10 mouse cellular contexts compared by ENCODE assay signal in genomic region chr4:132077445-132077844, GRCm38 (mm10). TPM values are rescaled to one million over a fixed set of nuclear protein-coding genes. Genes with fewer than 3 reads are reported as not detected.
DNase-seq lines count a peak whose midpoint lies in the region; ATAC-seq and TF ChIP-seq lines count a peak whose summit lies in the region.
"Had no signal": no experiment of that assay in that cellular context is flagged by ENCODE, and none has a peak within 500 bp of the region (broad histone marks: within the 10 kb centered on the region; RNA-seq: fewer than 3 reads in every experiment).

No protein-coding gene starts in this region.

- peaks cover 21% of the 10 kb centered on the region for H3K79me2 ChIP-seq in macrophage (ENCODE audit: inconsistent target)

- no peak for DNase-seq in gastrocnemius, adult 2 months
- DNase-seq in gastrocnemius, adult 8-10 months (ENCODE audit: low spot score in 2 of 2): no peak
- peak; percentile 82 for DNase-seq in G1E (ENCODE audit: low spot score)
- DNase-seq in left cerebral cortex, postnatal 4 days: no peak

- intact Hi-C loops in gastrocnemius, adult 2 months (cut with DNase I): loop anchor here (5.0 kb wide), 2 partner anchors 40 to 160 kb away; no protein-coding TSS in a partner anchor
- intact Hi-C loops in left cerebral cortex, postnatal 4 days (cut with DNase I): loop anchor here (5.0 kb wide), 2 partner anchors 175 to 215 kb away; no protein-coding TSS in a partner anchor

- H3K4me3 ChIP-seq in gastrocnemius, adult 2 months: no peak overlapping the region
- peak overlapping the region; percentile 66; the same call in 1 of the 2 replicates for H3K4me3 ChIP-seq in G1E (ENCODE audit: low read depth, low read length)
- H3K4me3 ChIP-seq in heart, embryonic 14.5 days (ENCODE audit: control insufficient read depth in 1 of 2, insufficient read depth in 1 of 2, low read depth in 1 of 2, low read length in 2 of 2): no peak overlapping the region
- H3K4me3 ChIP-seq in macrophage (ENCODE audit: inconsistent target): no peak overlapping the region
- H3K4me3 ChIP-seq in midbrain, embryonic 15.5 days: no peak overlapping the region
- no peak overlapping the region for H3K4me3 ChIP-seq in neural tube, embryonic 15.5 days (replicated peaks)

- H3K36me3 ChIP-seq in G1E (replicated peaks) (peaks cover 12% of the 10 kb centered on the region), macrophage (ENCODE audit: inconsistent target) (no peaks in the 10 kb centered on the region)
- H3K36me3 ChIP-seq in heart, embryonic 14.5 days (ENCODE audit: control insufficient read depth, insufficient read depth, low read length): no peaks in the 10 kb centered on the region
- no peaks in the 10 kb centered on the region for H3K36me3 ChIP-seq in midbrain, embryonic 15.5 days (replicated peaks)
- H3K36me3 ChIP-seq in neural tube, embryonic 15.5 days: no peaks in the 10 kb centered on the region

- 0 out of 2 replicates have a peak overlapping the region, but pooled peaks have one; percentile 51 for H3K9ac ChIP-seq in heart, embryonic 14.5 days (ENCODE audit: low read length)
- H3K9ac ChIP-seq in midbrain, embryonic 15.5 days: no peak overlapping the region
- H3K9ac ChIP-seq in neural tube, embryonic 15.5 days (replicated peaks): no peak overlapping the region

- H3K9me3 ChIP-seq in G1E (replicated peaks): no peaks in the 10 kb centered on the region
- no peaks in the 10 kb centered on the region for H3K9me3 ChIP-seq in heart, embryonic 14.5 days (ENCODE audit: control insufficient read depth, low read length)
- H3K9me3 ChIP-seq in midbrain, embryonic 15.5 days: no peaks in the 10 kb centered on the region
- no peaks in the 10 kb centered on the region for H3K9me3 ChIP-seq in neural tube, embryonic 15.5 days (replicated peaks)

- no peak for TF ChIP-seq CTCF in gastrocnemius, adult 2 months (IDR thresholded peaks at IDR 0.05)
- no peak for TF ChIP-seq CTCF in G1E (IDR thresholded peaks at IDR 0.05; ENCODE audit: low read depth, low read length)

- 17% methylated on average over 7 of the region's 7 CpGs for WGBS in heart, embryonic 14.5 days
- WGBS in macrophage (ENCODE audit: missing documents): 42% methylated on average over 5 of the region's 7 CpGs
- WGBS in midbrain, embryonic 15.5 days: 65% methylated on average over 7 of the region's 7 CpGs
- WGBS in neural tube, embryonic 15.5 days: 76% methylated on average over 7 of the region's 7 CpGs

- peak overlapping the region; percentile 90 for H3K4me2 ChIP-seq in heart, embryonic 14.5 days (ENCODE audit: low read length)
- H3K4me2 ChIP-seq in midbrain, embryonic 15.5 days: no peak overlapping the region
- H3K4me2 ChIP-seq in neural tube, embryonic 15.5 days: no peak overlapping the region

- H3K27me3 ChIP-seq in G1E (ENCODE audit: insufficient read depth, low read length): no peaks in the 10 kb centered on the region
- no peaks in the 10 kb centered on the region for H3K27me3 ChIP-seq in heart, embryonic 14.5 days (ENCODE audit: control insufficient read depth, insufficient read depth, low read length)
- peaks cover 19% of the 10 kb centered on the region for H3K27me3 ChIP-seq in midbrain, embryonic 15.5 days (replicated peaks)
- H3K27me3 ChIP-seq in neural tube, embryonic 15.5 days (replicated peaks): 0 out of 2 replicates have a peak, but pooled peaks cover 3% of the 10 kb centered on the region

- ATAC-seq in G1E (ENCODE audit: extremely low read depth, insufficient number of reproducible peaks, low FRiP score, poor library complexity, severe bottlenecking): peak; percentile 54
- no peak for ATAC-seq in heart, embryonic 14.5 days (ENCODE audit: insufficient number of reproducible peaks, insufficient read depth, low FRiP score, low read depth)
- ATAC-seq in midbrain, embryonic 15.5 days (replicated peaks): no peak
- ATAC-seq in neural tube, embryonic 15.5 days (ENCODE audit: low FRiP score): no peak

- H3K4me1 ChIP-seq in G1E (ENCODE audit: insufficient read depth, low read depth, low read length): peaks cover 61% of the 10 kb centered on the region
- peaks cover 24 to 49% of the 10 kb centered on the region in 2 experiments for H3K4me1 ChIP-seq in heart, embryonic 14.5 days (ENCODE audit: control insufficient read depth in 2 of 2, insufficient read depth in 2 of 2, low read length in 2 of 2)
- peaks cover 22% of the 10 kb centered on the region for H3K4me1 ChIP-seq in midbrain, embryonic 15.5 days
- peaks cover 24% of the 10 kb centered on the region for H3K4me1 ChIP-seq in neural tube, embryonic 15.5 days

- H3K27ac ChIP-seq in gastrocnemius, adult 2 months: peak overlapping the region; percentile 99
- peak overlapping the region; percentile 82 to 84 for H3K27ac ChIP-seq in heart, embryonic 14.5 days (replicated peaks in 1 of 2; ENCODE audit: control insufficient read depth in 1 of 2, insufficient read depth in 1 of 2, low read depth in 2 of 2, low read length in 2 of 2)
- H3K27ac ChIP-seq in macrophage: peak overlapping the region; percentile 79
- no peak overlapping the region for H3K27ac ChIP-seq in midbrain, embryonic 15.5 days
- H3K27ac ChIP-seq in neural tube, embryonic 15.5 days (replicated peaks): no peak overlapping the region

RNA-seq across cellular contexts. Expression of gene Epb41, which starts 2.3 kb away (rescaled TPM):
- 100 to 1,000 TPM; 102 to 113 TPM for total RNA-seq in gastrocnemius, adult 2 months (2021)
- 100 to 1,000 TPM; 114 to 129 (median 121) TPM for total RNA-seq in gastrocnemius, adult 8-10 months (2022)
- 329 and 560 TPM in 2 replicates for total RNA-seq in G1E (2014; fragmentation: Nextera tagmentation)
- total RNA-seq in G1E (2017): 97.8 and 129 TPM in 2 replicates
- polyA plus RNA-seq in G1E (2012): 119 and 152 TPM in 2 replicates
- 45.7 and 59.0 TPM in 2 replicates for polyA plus RNA-seq in heart, embryonic 14.5 days (2014; fragmentation: Nextera tagmentation; extraction: Ambion mirVana)
- total RNA-seq in macrophage (2018; cell fraction: chromatin; rRNA removed): 100 to 1,000 TPM in 19 of 26 experiments, 10 to 100 TPM in 7; 15.5 to 258 (median 152) TPM
- 10 to 100 TPM; 43.0 to 71.9 (median 59.2) TPM for total RNA-seq in macrophage (2018; cell fraction: cytosol; rRNA removed)
- total RNA-seq in macrophage (2018; cell fraction: nucleus; rRNA removed): 100 to 1,000 TPM in 7 of 26 experiments, 10 to 100 TPM in 19; 20.4 to 144 (median 81.0) TPM
- polyA plus RNA-seq in macrophage (2018): 45.7 to 91.9 TPM (median 56.7 TPM) in 3 replicates
- 74.4 and 80.1 TPM in 2 replicates for polyA plus RNA-seq in midbrain, embryonic 15.5 days (2015; fragmentation: Nextera tagmentation; extraction: Ambion mirVana)
- 48.1 and 51.3 TPM in 2 replicates for polyA plus RNA-seq in neural tube, embryonic 15.5 days (2015; fragmentation: Nextera tagmentation; extraction: Ambion mirVana)
- 10 to 100 TPM; 70.2 to 77.8 TPM for total RNA-seq in left cerebral cortex, postnatal 4 days (2021)

RNA-seq across cellular contexts. Expression of gene Gm10300, which starts 2.9 kb away (rescaled TPM):
- total RNA-seq in gastrocnemius, adult 2 months (2021): under 1 TPM in 1 of 2 experiments, not detected in 1; 0.08 TPM
- total RNA-seq in gastrocnemius, adult 8-10 months (2022): under 1 TPM in 3 of 4 experiments, not detected in 1; 0.10 to 0.22 (median 0.11) TPM
- total RNA-seq in G1E (2014; fragmentation: Nextera tagmentation) (0.63 and 1.2 TPM in 2 replicates), G1E (2017) (0.16 and 0.46 TPM in 2 replicates)
- polyA plus RNA-seq in G1E (2012) (0.26 and 0.28 TPM in 2 replicates), macrophage (2018) (0.10 to 0.15 TPM (median 0.14 TPM) in 3 replicates)
- 0.20 TPM in 2 replicates for polyA plus RNA-seq in heart, embryonic 14.5 days (2014; fragmentation: Nextera tagmentation; extraction: Ambion mirVana)
- 1 to 10 TPM in 8 of 26 experiments, under 1 TPM in 6, not detected in 12; 0.29 to 2.7 (median 1.2) TPM for total RNA-seq in macrophage (2018; cell fraction: chromatin; rRNA removed)
- under 1 TPM in 15 of 26 experiments, not detected in 11; 0.03 to 0.29 (median 0.14) TPM for total RNA-seq in macrophage (2018; cell fraction: cytosol; rRNA removed)
- total RNA-seq in macrophage (2018; cell fraction: nucleus; rRNA removed): 1 to 10 TPM in 7 of 26 experiments, under 1 TPM in 13, not detected in 6; 0.30 to 3.2 (median 0.57) TPM
- 0.08 TPM in 1 of 2 replicates, not detected in the other for polyA plus RNA-seq in midbrain, embryonic 15.5 days (2015; fragmentation: Nextera tagmentation; extraction: Ambion mirVana)
- polyA plus RNA-seq in neural tube, embryonic 15.5 days (2015; fragmentation: Nextera tagmentation; extraction: Ambion mirVana): not detected in 2 replicates
- total RNA-seq in left cerebral cortex, postnatal 4 days (2021): not detected
- polyA plus RNA-seq: C2C12; embryonic facial prominence, embryonic 11.5 days had no signal

Comparison
In these comparisons a context has a peak if more than half of its experiments do, and no peak if none do; other contexts are left out.
1. H3K27ac ChIP-seq: peak in gastrocnemius, adult 2 months (single experiment), heart, embryonic 14.5 days (2 of 2) and macrophage (single experiment); none in midbrain, embryonic 15.5 days (single experiment) and neural tube, embryonic 15.5 days (single experiment).